Mouse (Mus musculus): Measurements from ENCODE around the gene Olfr487. TPM values are rescaled to one million over a fixed set of nuclear protein-coding genes. Genes with fewer than 3 reads are reported as not detected.

Gene Olfr487
- not detected in 4 replicates for total RNA-seq (2023)

DNA sequence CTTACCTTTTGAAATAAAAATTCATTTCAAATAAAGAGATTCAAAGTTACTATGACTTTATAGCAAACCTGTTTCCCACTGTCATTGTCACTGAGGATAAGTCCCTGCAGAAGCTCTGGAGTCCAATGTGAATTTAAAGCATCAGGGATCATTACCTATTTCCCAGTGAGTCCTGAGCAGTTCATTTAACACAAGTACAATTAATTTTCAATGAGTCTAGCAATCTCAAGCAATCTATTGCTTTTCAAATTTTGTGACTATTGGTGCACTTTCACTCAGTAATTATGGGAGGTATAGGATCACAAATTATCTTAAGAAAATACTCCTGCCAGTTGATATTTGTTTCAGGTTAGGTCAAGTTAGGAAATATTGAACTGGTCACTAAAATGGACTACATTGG is at the start of gene Olfr487:
TSS of gene Olfr487 (minus strand) at position 101 of the 400 bp plus-strand sequence.

DNA sequence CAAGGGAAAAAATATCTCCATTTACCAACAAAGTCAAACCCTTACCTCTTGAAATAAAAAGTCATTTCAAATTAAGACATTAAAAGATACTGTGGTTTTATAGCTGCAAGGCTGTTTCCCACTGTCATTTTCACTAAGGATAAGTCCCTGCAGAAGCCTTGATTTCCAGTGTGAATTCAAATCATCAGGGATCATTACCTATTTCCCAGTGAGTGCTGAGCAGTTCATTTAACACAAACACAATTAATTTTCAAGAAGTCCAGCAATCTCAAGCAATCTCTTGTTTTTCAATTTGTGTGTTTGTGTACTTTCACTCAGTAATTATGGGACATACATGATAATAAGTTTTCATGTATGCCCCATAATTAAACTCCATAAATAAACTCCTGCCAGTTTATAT is 43.8 kb upstream of the Olfr487 start, which contains the start of gene Olfr488:
TSS of gene Olfr488 (minus strand) at position 101 of the 400 bp plus-strand sequence.

DNA sequence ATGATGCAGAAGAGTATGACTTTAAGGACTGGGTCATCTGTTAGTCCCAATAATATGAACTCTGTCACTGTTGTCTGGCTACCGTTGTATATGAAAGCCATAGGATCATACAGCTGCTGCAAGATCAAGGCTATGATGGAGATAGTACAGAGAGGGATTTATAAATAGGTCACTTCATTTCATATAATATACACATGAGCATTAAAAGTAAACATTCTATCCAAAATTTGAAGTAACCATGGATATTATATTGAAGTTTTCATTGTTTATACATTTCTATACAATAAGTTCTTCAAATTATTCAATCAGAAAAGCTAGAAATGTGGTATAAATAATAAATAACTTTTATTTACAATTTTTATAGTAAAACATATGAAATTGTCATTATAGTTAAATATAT is 41.8 kb downstream of the Olfr487 start, which contains the start of gene Olfr486:
TSS of gene Olfr486 (minus strand) at position 101 of the 400 bp plus-strand sequence.

DNA sequence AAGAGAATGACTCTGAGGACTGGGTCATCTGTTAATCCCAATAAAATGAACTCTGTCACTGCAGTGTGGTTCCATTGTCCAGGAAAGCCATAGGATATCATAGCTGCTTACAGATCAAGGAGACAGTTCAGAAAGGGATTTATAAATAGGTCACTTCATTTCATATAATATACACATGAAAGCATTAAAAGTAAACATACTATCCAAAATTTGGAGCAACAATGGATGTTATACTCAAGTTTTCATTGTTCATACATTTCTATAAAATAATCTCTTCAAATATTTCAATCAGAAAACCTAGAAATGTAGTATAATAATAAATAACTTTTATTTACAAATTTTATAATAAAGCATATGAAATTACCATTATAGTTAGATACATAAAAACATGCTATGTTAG is 54.7 kb downstream of the Olfr487 start, which contains the start of gene Olfr485:
TSS of gene Olfr485 (minus strand) at position 101 of the 400 bp plus-strand sequence.

Other genes with a start within 250 kb of the Olfr487 start
- gene Olfr476, start 249.8 kb downstream of the Olfr487 start, total RNA-seq (2023): not detected in 4 replicates
- gene Olfr477, start 227.9 kb downstream of the Olfr487 start, total RNA-seq (2023): not detected in 4 replicates
- gene Olfr478, start 180.6 kb downstream of the Olfr487 start, total RNA-seq (2023): not detected in 4 replicates
- gene Olfr479, start 163.9 kb downstream of the Olfr487 start, total RNA-seq (2023): not detected in 4 replicates
- gene Olfr480, start 147.3 kb downstream of the Olfr487 start, total RNA-seq (2023): not detected in 4 replicates
- gene Olfr481, start 134.8 kb downstream of the Olfr487 start, total RNA-seq (2023): not detected in 4 replicates
- gene Olfr482, start 117.0 kb downstream of the Olfr487 start, total RNA-seq (2023): 0.77 to 1.7 TPM (median 1.5 TPM) in 4 replicates
- not detected in 4 replicates for gene Olfr483, start 113.8 kb downstream of the Olfr487 start, total RNA-seq (2023)
- gene Olfr484, start 87.2 kb downstream of the Olfr487 start, total RNA-seq (2023): not detected in 4 replicates
- gene Olfr485, start 54.8 kb downstream of the Olfr487 start, total RNA-seq (2023): not detected in 4 replicates
- not detected in 4 replicates for gene Olfr486, start 41.9 kb downstream of the Olfr487 start, total RNA-seq (2023)
- gene Olfr488, start 43.7 kb upstream of the Olfr487 start, total RNA-seq (2023): not detected in 4 replicates
- not detected in 4 replicates for gene Olfr490, start 74.3 kb upstream of the Olfr487 start, total RNA-seq (2023)
- gene Olfr491, start 98.8 kb upstream of the Olfr487 start, total RNA-seq (2023): not detected in 4 replicates
- gene Olfr492, start 109.0 kb upstream of the Olfr487 start, total RNA-seq (2023): not detected in 4 replicates
- gene Olfr493, start 132.3 kb upstream of the Olfr487 start, total RNA-seq (2023): not detected in 4 replicates
- gene Olfr494, start 150.7 kb upstream of the Olfr487 start, total RNA-seq (2023): not detected in 4 replicates
- gene Olfr495, start 178.5 kb upstream of the Olfr487 start, total RNA-seq (2023): not detected in 4 replicates
- gene Olfr497, start 205.8 kb upstream of the Olfr487 start, total RNA-seq (2023): not detected in 4 replicates